In genomic region chr11:70001159-70001558, GRCm38 (mm10) we compare ENCODE assay signal across 9 mouse cellular contexts. TPM values are rescaled to one million over a fixed set of nuclear protein-coding genes. Genes with fewer than 3 reads are reported as not detected.
DNase-seq lines count a peak whose midpoint lies in the region; ATAC-seq and TF ChIP-seq lines count a peak whose summit lies in the region.
"Had no signal": no experiment of that assay in that cellular context is flagged by ENCODE, and none has a peak within 500 bp of the region (broad histone marks: within the 10 kb centered on the region; RNA-seq: fewer than 3 reads in every experiment).

No protein-coding gene starts in this region.

- H3K9ac ChIP-seq in kidney, postnatal 0 days (ENCODE audit: low read depth, low read length): peak overlapping the region; percentile 78
- peak overlapping the region; percentile 83 for H3K9ac ChIP-seq in embryonic facial prominence, embryonic 11.5 days (replicated peaks; ENCODE audit: low read length)
- H3K9ac ChIP-seq in hindbrain, embryonic 16.5 days (ENCODE audit: low read depth, low read length): peak overlapping the region; percentile 90
- H3K9ac ChIP-seq in midbrain, embryonic 16.5 days (ENCODE audit: low read depth, low read length): peak overlapping the region; percentile 90

- peak overlapping the region; percentile 89 for H3K27ac ChIP-seq in kidney, postnatal 0 days
- H3K27ac ChIP-seq in embryonic facial prominence, embryonic 11.5 days (replicated peaks; ENCODE audit: low read depth, low read length): peak overlapping the region; percentile 94; the same call in 1 of the 2 replicates
- peak overlapping the region; percentile 98 for H3K27ac ChIP-seq in hindbrain, embryonic 16.5 days (ENCODE audit: low read depth, low read length)
- H3K27ac ChIP-seq in midbrain, embryonic 16.5 days (ENCODE audit: low read length): peak overlapping the region; percentile 98

- no peaks in the 10 kb centered on the region for H3K27me3 ChIP-seq in kidney, postnatal 0 days (ENCODE audit: insufficient read depth, low read length)
- no peaks in the 10 kb centered on the region for H3K27me3 ChIP-seq in embryonic facial prominence, embryonic 11.5 days (ENCODE audit: control insufficient read depth, insufficient read depth, low read length)
- no peaks in the 10 kb centered on the region for H3K27me3 ChIP-seq in hindbrain, embryonic 16.5 days (replicated peaks; ENCODE audit: control insufficient read depth, insufficient read depth, low read length)
- H3K27me3 ChIP-seq in midbrain, embryonic 16.5 days (ENCODE audit: control insufficient read depth, insufficient read depth, low read depth, low read length): no peaks in the 10 kb centered on the region

- 11% methylated on average over 8 of the region's 8 CpGs for WGBS in kidney, postnatal 0 days
- 14% methylated on average over 8 of the region's 8 CpGs for WGBS in embryonic facial prominence, embryonic 11.5 days
- WGBS in hindbrain, embryonic 16.5 days: 11% methylated on average over 8 of the region's 8 CpGs
- WGBS in midbrain, embryonic 16.5 days: 13% methylated on average over 8 of the region's 8 CpGs

- ATAC-seq in kidney, postnatal 0 days (replicated peaks; ENCODE audit: low FRiP score, low read depth): no peak
- ATAC-seq in embryonic facial prominence, embryonic 11.5 days (replicated peaks; ENCODE audit: insufficient number of reproducible peaks, low FRiP score, low TSS enrichment, low read depth): no peak
- no peak for ATAC-seq in hindbrain, embryonic 16.5 days
- ATAC-seq in midbrain, embryonic 16.5 days: no peak

- peaks cover 27% of the 10 kb centered on the region for H3K36me3 ChIP-seq in kidney, postnatal 0 days (ENCODE audit: insufficient read depth, low read length)
- peaks cover 14% of the 10 kb centered on the region for H3K36me3 ChIP-seq in embryonic facial prominence, embryonic 11.5 days (replicated peaks; ENCODE audit: control insufficient read depth, insufficient read depth, low read depth, low read length)
- H3K36me3 ChIP-seq in hindbrain, embryonic 16.5 days (ENCODE audit: control insufficient read depth, insufficient read depth, low read length): peaks cover 27% of the 10 kb centered on the region
- H3K36me3 ChIP-seq in midbrain, embryonic 16.5 days (ENCODE audit: control insufficient read depth, insufficient read depth, low read length): peaks cover 12% of the 10 kb centered on the region

- DNase-seq in kidney, postnatal 0 days (ENCODE audit: low spot score): no peak
- no peak for DNase-seq in kidney, adult 18-20 months
- no peak for DNase-seq in embryonic facial prominence, embryonic 11.5 days (ENCODE audit: low spot score)
- no peak for DNase-seq in urinary bladder, postnatal 4 days (ENCODE audit: low spot score in 2 of 2)
- no peak for DNase-seq in Muller cell, postnatal 12 days (ENCODE audit: inconsistent ontology term)
- DNase-seq in spleen, postnatal 4 days (ENCODE audit: low spot score in 2 of 2): no peak
- DNase-seq: gastrocnemius, postnatal 14 days had no signal

- H3K4me1 ChIP-seq in kidney, postnatal 0 days (replicated peaks; ENCODE audit: insufficient read depth, low read length): peaks cover 20% of the 10 kb centered on the region; the same call in 1 of the 2 replicates
- no peaks in the 10 kb centered on the region; the same call in 1 of the 2 replicates for H3K4me1 ChIP-seq in embryonic facial prominence, embryonic 11.5 days (ENCODE audit: control insufficient read depth, insufficient read depth, low read length)
- peaks cover 34% of the 10 kb centered on the region for H3K4me1 ChIP-seq in hindbrain, embryonic 16.5 days (ENCODE audit: control insufficient read depth, insufficient read depth, low read depth, low read length)
- peaks cover 42% of the 10 kb centered on the region for H3K4me1 ChIP-seq in midbrain, embryonic 16.5 days (ENCODE audit: control insufficient read depth, insufficient read depth, low read length)

- H3K9me3 ChIP-seq in kidney, postnatal 0 days (replicated peaks; ENCODE audit: low read length): no peaks in the 10 kb centered on the region
- H3K9me3 ChIP-seq in embryonic facial prominence, embryonic 11.5 days (replicated peaks; ENCODE audit: control insufficient read depth, low read length): no peaks in the 10 kb centered on the region
- no peaks in the 10 kb centered on the region for H3K9me3 ChIP-seq in hindbrain, embryonic 16.5 days (ENCODE audit: control insufficient read depth, low read length)
- no peaks in the 10 kb centered on the region for H3K9me3 ChIP-seq in midbrain, embryonic 16.5 days (replicated peaks; ENCODE audit: control insufficient read depth, low read length, poor library complexity, severe bottlenecking)

- peak overlapping the region; percentile 78 for H3K4me2 ChIP-seq in kidney, postnatal 0 days (ENCODE audit: low read length)
- H3K4me2 ChIP-seq in embryonic facial prominence, embryonic 11.5 days (ENCODE audit: low read depth, low read length): peak overlapping the region; percentile 47
- H3K4me2 ChIP-seq in hindbrain, embryonic 16.5 days (ENCODE audit: low read length): peak overlapping the region; percentile 95
- H3K4me2 ChIP-seq in midbrain, embryonic 16.5 days (ENCODE audit: low read length): peak overlapping the region; percentile 99

- no peak for TF ChIP-seq CTCF in kidney, postnatal 0 days (IDR thresholded peaks at IDR 0.05; ENCODE audit: low read depth)

- peak overlapping the region; percentile 70 for H3K4me3 ChIP-seq in kidney, postnatal 0 days (replicated peaks; ENCODE audit: low read depth, low read length)
- H3K4me3 ChIP-seq in embryonic facial prominence, embryonic 11.5 days (ENCODE audit: low read depth, low read length): peak overlapping the region; percentile 85
- H3K4me3 ChIP-seq in hindbrain, embryonic 16.5 days (ENCODE audit: low read length): peak overlapping the region; percentile 75
- peak overlapping the region; percentile 89 for H3K4me3 ChIP-seq in midbrain, embryonic 16.5 days (ENCODE audit: low read depth, low read length)

RNA-seq across cellular contexts. Expression of gene Dvl2, which starts 0.8 kb away (rescaled TPM):
- polyA plus RNA-seq in kidney, postnatal 0 days (2015; fragmentation: Nextera tagmentation; extraction: Ambion mirVana): 25.8 and 27.1 TPM in 2 replicates
- polyA plus RNA-seq in embryonic facial prominence, embryonic 11.5 days (2014; fragmentation: Nextera tagmentation; extraction: Ambion mirVana): 34.9 and 35.7 TPM in 2 replicates
- 21.0 and 25.4 TPM in 2 replicates for polyA plus RNA-seq in hindbrain, embryonic 16.5 days (2015; fragmentation: Nextera tagmentation; extraction: Ambion mirVana)
- polyA plus RNA-seq in midbrain, embryonic 16.5 days (2015; fragmentation: Nextera tagmentation; extraction: Ambion mirVana): 21.9 and 26.1 TPM in 2 replicates

RNA-seq across cellular contexts. Expression of gene Phf23, which starts 5.6 kb away (rescaled TPM):
- polyA plus RNA-seq in kidney, postnatal 0 days (2015; fragmentation: Nextera tagmentation; extraction: Ambion mirVana): 61.9 and 62.6 TPM in 2 replicates
- polyA plus RNA-seq in embryonic facial prominence, embryonic 11.5 days (2014; fragmentation: Nextera tagmentation; extraction: Ambion mirVana): 57.7 and 58.0 TPM in 2 replicates
- 54.2 and 55.4 TPM in 2 replicates for polyA plus RNA-seq in hindbrain, embryonic 16.5 days (2015; fragmentation: Nextera tagmentation; extraction: Ambion mirVana)
- 51.2 and 58.6 TPM in 2 replicates for polyA plus RNA-seq in midbrain, embryonic 16.5 days (2015; fragmentation: Nextera tagmentation; extraction: Ambion mirVana)

RNA-seq across cellular contexts. Expression of gene Gabarap, which starts 10.2 kb away (rescaled TPM):
- 626 TPM in 2 replicates for polyA plus RNA-seq in kidney, postnatal 0 days (2015; fragmentation: Nextera tagmentation; extraction: Ambion mirVana)
- 474 and 509 TPM in 2 replicates for polyA plus RNA-seq in embryonic facial prominence, embryonic 11.5 days (2014; fragmentation: Nextera tagmentation; extraction: Ambion mirVana)
- 576 and 581 TPM in 2 replicates for polyA plus RNA-seq in hindbrain, embryonic 16.5 days (2015; fragmentation: Nextera tagmentation; extraction: Ambion mirVana)
- 527 and 528 TPM in 2 replicates for polyA plus RNA-seq in midbrain, embryonic 16.5 days (2015; fragmentation: Nextera tagmentation; extraction: Ambion mirVana)

RNA-seq across cellular contexts. Expression of gene Acadvl, which starts 14.1 kb away (rescaled TPM):
- 178 and 197 TPM in 2 replicates for polyA plus RNA-seq in kidney, postnatal 0 days (2015; fragmentation: Nextera tagmentation; extraction: Ambion mirVana)
- polyA plus RNA-seq in embryonic facial prominence, embryonic 11.5 days (2014; fragmentation: Nextera tagmentation; extraction: Ambion mirVana): 54.2 and 57.6 TPM in 2 replicates
- 66.6 and 69.1 TPM in 2 replicates for polyA plus RNA-seq in hindbrain, embryonic 16.5 days (2015; fragmentation: Nextera tagmentation; extraction: Ambion mirVana)
- polyA plus RNA-seq in midbrain, embryonic 16.5 days (2015; fragmentation: Nextera tagmentation; extraction: Ambion mirVana): 56.3 and 61.6 TPM in 2 replicates

RNA-seq across cellular contexts. Expression of gene Dlg4, which starts 15.6 kb away (rescaled TPM):
- 4.3 and 6.5 TPM in 2 replicates for polyA plus RNA-seq in kidney, postnatal 0 days (2015; fragmentation: Nextera tagmentation; extraction: Ambion mirVana)
- 7.6 and 11.2 TPM in 2 replicates for polyA plus RNA-seq in embryonic facial prominence, embryonic 11.5 days (2014; fragmentation: Nextera tagmentation; extraction: Ambion mirVana)
- 23.1 and 23.4 TPM in 2 replicates for polyA plus RNA-seq in hindbrain, embryonic 16.5 days (2015; fragmentation: Nextera tagmentation; extraction: Ambion mirVana)
- polyA plus RNA-seq in midbrain, embryonic 16.5 days (2015; fragmentation: Nextera tagmentation; extraction: Ambion mirVana): 23.4 and 30.0 TPM in 2 replicates

Comparison
In these comparisons a context has a peak if more than half of its experiments do, and no peak if none do; other contexts are left out.
1. H3K4me2 ChIP-seq: peak in every context shown above with its lines; median percentile 99 in midbrain, embryonic 16.5 days; 95 in hindbrain, embryonic 16.5 days; 78 in kidney, postnatal 0 days; 47 in embryonic facial prominence, embryonic 11.5 days.